Mouse (Mus musculus): ENCODE data around the gene Pheta1.

DNA sequence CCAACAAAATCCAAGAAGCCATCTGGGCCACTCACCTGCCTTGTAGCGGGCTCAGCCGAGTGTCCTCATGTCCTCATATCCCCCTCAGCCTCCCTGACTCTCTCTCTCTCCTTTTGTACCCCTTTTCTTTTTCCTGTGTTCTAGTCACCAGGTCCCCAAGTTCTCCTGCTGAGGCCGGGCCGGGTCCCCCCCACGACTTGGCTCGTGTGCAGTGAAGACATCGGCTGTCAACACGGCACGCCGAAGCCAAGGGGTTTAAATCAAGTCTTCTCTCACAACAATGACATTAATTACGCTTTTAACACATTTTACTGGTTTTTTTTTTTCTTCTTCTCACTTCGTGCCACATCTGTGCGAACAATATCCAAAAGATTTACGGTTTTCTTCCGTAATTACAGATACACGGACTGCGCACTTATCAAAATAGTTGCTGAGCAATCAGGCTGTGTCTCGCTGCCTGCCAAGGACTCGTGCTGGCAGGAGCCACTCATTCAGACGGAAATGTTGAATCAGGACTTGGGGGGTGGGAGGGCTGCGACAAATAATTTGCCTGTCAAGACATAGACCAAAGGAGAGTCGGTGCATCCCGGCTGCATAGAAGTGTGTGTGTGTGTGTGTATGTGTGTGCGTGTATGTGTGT, 46.5 kb downstream of the Pheta1 start:
- TF ChIP-seq POLR2A (IDR thresholded peaks at IDR 0.05; ENCODE audit: borderline replicate concordance, control insufficient read depth, low read depth, low read length) = no peak
- TF ChIP-seq CTCF (IDR thresholded peaks at IDR 0.05; ENCODE audit: control insufficient read depth, insufficient read depth, low read length) = no peak

Measured in bone marrow, adult 2 months (tissue).